In genomic region chrX:109013283-109013682, GRCm38 (mm10) we compare ENCODE assay signal across 7 mouse cellular contexts. TPM values are rescaled to one million over a fixed set of nuclear protein-coding genes. Genes with fewer than 3 reads are reported as not detected.
A peak's percentile ranks its signal among the peaks of the same experiment; 100 is the strongest.
DNase-seq lines count a peak whose midpoint lies in the region; ATAC-seq lines count a peak whose summit lies in the region.

Gene Hmgn5 (minus strand): TSS chrX:109013404.

- no peaks in the 10 kb centered on the region for H3K9me3 ChIP-seq in limb, embryonic 10.5 days (replicated peaks)
- H3K9me3 ChIP-seq in midbrain, embryonic 13.5 days: no peaks in the 10 kb centered on the region

- peak within 1 kb of the TSS; percentile 44; the same call in 1 of the 2 replicates for H3K9ac ChIP-seq in midbrain, embryonic 13.5 days (replicated peaks)

- H3K27ac ChIP-seq in limb, embryonic 10.5 days: peak within 1 kb of the TSS; percentile 76
- H3K27ac ChIP-seq in midbrain, embryonic 13.5 days: 0 out of 2 replicates have a peak within 1 kb of the TSS, but pooled peaks have one; percentile 47

- peak; percentile 91 for DNase-seq in adrenal gland, adult 8-10 months
- peak; percentile 85 for DNase-seq in embryo, embryonic 9.5 days (ENCODE audit: extremely low spot score)
- DNase-seq in gonadal fat pad, adult 2 months (ENCODE audit: low read depth): peak; percentile 37
- DNase-seq in kidney, adult 11 months: peak; percentile 95
- peak; percentile 83 for DNase-seq in limb, embryonic 10.5 days (ENCODE audit: low spot score)
- peak; percentile 83 for DNase-seq in spleen, adult 12 weeks (ENCODE audit: low spot score)

- peak within 1 kb of the TSS; percentile 53 for H3K4me3 ChIP-seq in limb, embryonic 10.5 days
- H3K4me3 ChIP-seq in midbrain, embryonic 13.5 days (replicated peaks): peak within 1 kb of the TSS; percentile 49

- peak within 1 kb of the TSS; percentile 61 for H3K4me2 ChIP-seq in midbrain, embryonic 13.5 days (replicated peaks)

- WGBS in limb, embryonic 10.5 days: 16% methylated on average over 25 of the region's 25 CpGs
- 27% methylated on average over 25 of the region's 25 CpGs for WGBS in midbrain, embryonic 13.5 days

- ATAC-seq in midbrain, embryonic 13.5 days: peak; percentile 99

- no peaks in the 10 kb centered on the region for H3K4me1 ChIP-seq in limb, embryonic 10.5 days
- no peaks in the 10 kb centered on the region for H3K4me1 ChIP-seq in midbrain, embryonic 13.5 days (replicated peaks)

- no peaks in the 10 kb centered on the region for H3K36me3 ChIP-seq in limb, embryonic 10.5 days
- no peaks in the 10 kb centered on the region for H3K36me3 ChIP-seq in midbrain, embryonic 13.5 days

- H3K27me3 ChIP-seq in limb, embryonic 10.5 days (ENCODE audit: low read depth, poor library complexity, severe bottlenecking): no peaks in the 10 kb centered on the region
- H3K27me3 ChIP-seq in midbrain, embryonic 13.5 days: no peaks in the 10 kb centered on the region

RNA-seq across cellular contexts. Expression of gene Hmgn5, which starts in this region (rescaled TPM):
- total RNA-seq in adrenal gland, adult 8-10 months (2022): 10 to 100 TPM in 1 of 4 experiments, 1 to 10 TPM in 3; 7.0 to 15.0 (median 8.2) TPM
- polyA plus RNA-seq in gonadal fat pad, adult 2 months (2012; rRNA removed): 1.1 and 1.5 TPM in 2 replicates
- polyA plus RNA-seq in limb, embryonic 10.5 days (2016; fragmentation: Nextera tagmentation; extraction: Ambion mirVana): 16.8 and 19.7 TPM in 2 replicates
- polyA plus RNA-seq in midbrain, embryonic 13.5 days (2015; fragmentation: Nextera tagmentation; extraction: Ambion mirVana): 22.4 and 24.5 TPM in 2 replicates

Comparison
In these comparisons a context has a peak if more than half of its experiments do, and no peak if none do; other contexts are left out.
1. Peak in every context shown above with its lines: DNase-seq, ATAC-seq, H3K4me3 ChIP-seq and H3K27ac ChIP-seq.
2. DNase-seq: peak in every context shown above with its lines; median percentile 95 in kidney, adult 11 months; 91 in adrenal gland, adult 8-10 months; 85 in embryo, embryonic 9.5 days; 83 in limb, embryonic 10.5 days; 83 in spleen, adult 12 weeks; 37 in gonadal fat pad, adult 2 months.